Mouse (Mus musculus) forebrain, postnatal 0 days (tissue): ENCODE measurements around the gene Sorcs2. TPM values are rescaled to one million over a fixed set of nuclear protein-coding genes. Genes with fewer than 3 reads are reported as not detected.

ENCODE experiments used
- ATAC-seq: fragments of 200-750 bp; cut with Nextera tagmentation; 2 replicates; pipeline ENCODE4 v1.8.0; 2017; ENCODE audit warnings: mild to moderate bottlenecking, moderate library complexity
- DNase-seq: peaks from one replicate; pipeline ENCODE4 v3.0.0-alpha.2; 2015
- H3K27ac ChIP-seq: fragments of 300-500 bp; sonication (generic); 2 replicates; pipeline ENCODE4 v1.5.1; 2014; ENCODE audit warnings: low read depth, mild to moderate bottlenecking, antibody characterized with exemption, low read length, moderate library complexity, mixed read lengths
- H3K27me3 ChIP-seq: fragments of 300-500 bp; sonication (generic); 2 replicates; pipeline ENCODE4 v1.6.1; 2014; ENCODE audit warnings: mild to moderate bottlenecking, low read length, mixed read lengths; ENCODE audit not compliant: insufficient read depth
- H3K36me3 ChIP-seq: fragments of 300-500 bp; sonication (generic); 2 replicates; pipeline ENCODE4 v1.6.1; 2014; ENCODE audit warnings: mild to moderate bottlenecking, moderate library complexity; ENCODE audit not compliant: insufficient read depth
- H3K4me1 ChIP-seq: fragments of 300-500 bp; sonication (generic); 2 replicates; pipeline ENCODE4 v1.6.1; 2014; ENCODE audit warnings: antibody characterized with exemption; ENCODE audit not compliant: insufficient read depth
- H3K4me2 ChIP-seq: fragments of 300-500 bp; sonication (generic); 2 replicates; pipeline ENCODE4 v1.6.1; 2014; ENCODE audit warnings: low read depth, mild to moderate bottlenecking, moderate library complexity
- H3K4me3 ChIP-seq: fragments of 300-500 bp; sonication (generic); 2 replicates; pipeline ENCODE4 v1.5.1; 2014; ENCODE audit warnings: low read depth, low read length, mixed read lengths
- H3K9ac ChIP-seq: fragments of 300-500 bp; sonication (generic); 2 replicates; pipeline ENCODE4 v1.6.1; 2014; ENCODE audit warnings: mild to moderate bottlenecking
- H3K9me3 ChIP-seq: fragments of 300-500 bp; sonication (generic); 2 replicates; pipeline ENCODE4 v1.6.1; 2016; ENCODE audit warnings: low read length
- CTCF ChIP-seq: sonication (generic); IDR thresholded peaks from 2 replicates; pipeline ENCODE4 v1.5.1; 2016; ENCODE audit warnings: antibody characterized with exemption, control low read depth, low read depth
- WGBS: fragments of 180-500 bp; shearing (Covaris S2); extraction: QIAGEN DNeasy Blood & Tissue Kit; methylation state at CpG from one replicate; pipeline ENCODE4 v1.1.7; 2014; 5-methylcytosine and 5-hydroxymethylcytosine counted together
- polyA plus RNA-seq: library from polyadenylated mRNA; unstranded; fragments of >200 nt; fragmentation: Nextera tagmentation; extraction: Ambion mirVana; gene quantifications from 2 replicates; pipeline ENCODE4 v1.2.1, GENCODE M21; 2015
- total RNA-seq: library from RNA; depleted of rRNA; stranded (reverse); fragments of >200 nt; gene quantifications from 2 replicates; pipeline ENCODE4 v1.2.3, GENCODE M21; 2014

Gene Sorcs2
- total and polyA plus RNA-seq, 2 experiments from 2014 or later = 10.0 to 29.8 TPM

DNA sequence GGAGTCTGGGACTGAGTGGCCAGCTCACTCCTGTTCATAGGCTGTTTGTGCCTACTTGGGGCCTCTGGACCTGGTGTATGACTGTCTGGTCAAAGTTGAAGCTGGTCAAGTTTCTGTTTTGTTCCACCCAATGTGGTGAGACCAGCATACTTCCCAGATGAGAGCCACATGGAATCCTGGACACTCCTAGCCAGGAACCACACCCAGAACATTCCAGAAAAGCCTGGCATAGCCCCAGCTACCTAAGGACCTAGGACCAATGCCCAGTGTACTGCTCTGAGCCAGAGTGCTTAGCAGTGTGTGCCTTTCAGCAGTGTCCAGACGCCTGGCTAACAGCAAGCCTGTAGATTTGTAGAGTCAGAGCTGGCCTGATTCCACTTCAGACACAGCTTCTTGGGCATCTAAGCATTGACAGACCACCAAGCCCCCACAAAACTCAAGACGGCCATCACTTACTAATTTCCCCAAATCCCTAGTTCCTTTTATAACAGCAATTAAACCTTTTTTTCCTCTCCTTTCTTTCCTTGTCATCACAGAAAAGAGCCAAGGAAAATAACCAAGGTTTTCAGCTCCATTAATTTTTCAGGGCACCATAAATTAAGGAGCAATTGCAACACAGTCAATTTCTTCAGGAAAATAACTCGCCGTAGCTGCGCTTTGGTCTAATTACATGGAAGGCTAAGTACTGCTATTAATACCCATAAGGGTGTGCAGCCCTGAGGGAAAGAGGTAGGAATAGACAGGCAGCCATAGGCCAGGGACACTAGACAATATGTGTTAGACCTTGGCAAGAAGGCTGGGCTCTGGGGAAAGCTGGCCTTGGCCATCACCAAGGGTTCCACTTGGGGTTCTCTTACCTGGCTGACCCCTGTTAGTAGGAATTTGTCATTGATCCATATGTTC, 322.5 kb downstream of the Sorcs2 start:
- no peaks in the 10 kb centered on the region for H3K36me3 ChIP-seq
- H3K9ac ChIP-seq = no peak overlapping the region
- ATAC-seq (no peak), DNase-seq (no peak)
- no peaks in the 10 kb centered on the region for H3K4me1 ChIP-seq
- TF ChIP-seq CTCF = no peak
- no peak overlapping the region for H3K27ac ChIP-seq
- 48% methylated on average over 5 of the region's 5 CpGs for whole genome bisulfite sequencing
- no peak overlapping the region for H3K4me3 ChIP-seq
- H3K27me3 ChIP-seq = no peaks in the 10 kb centered on the region
- no peaks in the 10 kb centered on the region for H3K9me3 ChIP-seq
- H3K4me2 ChIP-seq = no peak overlapping the region

DNA sequence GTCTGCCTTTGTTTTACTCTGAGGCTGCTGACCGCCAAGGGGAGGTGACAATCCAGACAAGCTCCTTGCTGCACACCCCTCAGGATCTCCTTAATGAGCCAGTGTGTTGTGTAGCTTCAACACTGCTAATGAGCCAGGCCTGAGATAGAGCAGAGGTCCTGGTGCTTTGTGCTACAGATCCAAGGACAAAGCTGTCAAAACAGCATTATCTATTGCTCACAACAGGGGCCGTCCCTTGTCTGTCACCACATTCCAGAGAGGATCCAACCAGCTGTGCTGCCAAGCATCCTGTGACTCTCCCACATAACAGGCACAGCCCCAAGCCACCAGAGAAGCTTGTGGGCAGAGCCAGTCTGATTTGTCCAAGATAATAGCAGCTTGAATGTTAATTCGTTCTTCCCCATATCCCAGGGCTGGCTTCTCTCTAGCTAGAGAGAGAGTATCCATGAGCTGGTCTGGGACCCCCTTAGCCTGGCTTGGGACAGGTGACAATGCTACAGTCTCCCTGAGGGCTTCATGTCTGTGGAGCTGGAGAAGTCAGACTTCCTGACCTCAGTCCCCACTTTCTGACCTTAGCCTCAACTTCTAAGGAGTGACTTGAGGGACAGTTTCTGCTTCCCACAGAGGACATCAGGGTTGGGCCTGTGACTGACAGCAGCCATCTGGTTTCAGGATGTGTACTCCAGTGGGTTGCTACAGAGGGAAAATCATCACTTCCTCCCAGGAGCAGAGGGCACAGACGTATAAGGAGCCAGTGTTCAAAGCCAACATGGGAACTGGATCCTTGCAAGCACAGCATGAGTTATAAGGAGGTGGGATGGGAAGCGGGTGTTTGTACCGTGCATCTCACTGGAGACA, 328.2 kb downstream of the Sorcs2 start:
- ATAC-seq (peak; percentile 76), DNase-seq (peak; percentile 21)
- H3K9me3 ChIP-seq = no peaks in the 10 kb centered on the region
- 38% methylated on average over 6 of the region's 6 CpGs for WGBS
- no peak overlapping the region for H3K4me2 ChIP-seq
- no peak for TF ChIP-seq CTCF
- H3K4me1 ChIP-seq = no peaks in the 10 kb centered on the region
- H3K27me3 ChIP-seq = no peaks in the 10 kb centered on the region
- no peak overlapping the region for H3K4me3 ChIP-seq
- no peak overlapping the region for H3K9ac ChIP-seq
- no peaks in the 10 kb centered on the region for H3K36me3 ChIP-seq
- H3K27ac ChIP-seq = no peak overlapping the region

DNA sequence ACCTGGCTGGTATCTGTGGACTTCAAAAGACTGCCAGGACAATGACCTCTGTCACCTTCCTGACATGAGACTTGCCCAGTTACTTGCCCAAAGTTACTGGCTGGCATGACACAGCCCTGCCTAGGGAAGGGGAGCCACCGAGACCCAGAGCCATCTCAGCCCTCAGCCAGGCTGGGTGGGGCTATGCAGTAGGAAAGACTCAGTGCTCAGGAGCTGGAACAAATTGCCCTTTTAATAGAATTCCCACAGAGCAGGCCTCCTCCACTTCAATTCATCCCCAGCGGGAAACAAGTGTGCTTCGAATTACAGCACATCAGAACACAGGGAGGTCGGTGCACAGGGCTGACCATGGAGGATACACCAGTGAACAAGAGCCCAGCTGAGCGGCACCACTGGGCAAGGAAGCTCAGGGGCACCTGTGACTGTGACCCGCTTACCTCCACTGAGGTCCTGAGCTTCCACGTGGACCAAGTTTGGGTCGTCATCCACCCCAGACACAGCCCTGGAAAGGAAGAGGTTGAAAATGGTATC, 330.2 kb downstream of the Sorcs2 start:
- ATAC-seq = no peak
- Histone ChIP-seq H3K36me3 (no peaks in the 10 kb centered on the region), H3K27me3 (no peaks in the 10 kb centered on the region), H3K4me1 (no peaks in the 10 kb centered on the region), H3K4me2 (no peak overlapping the region), H3K27ac (no peak overlapping the region), H3K9ac (no peak overlapping the region), H3K9me3 (no peaks in the 10 kb centered on the region), H3K4me3 (no peak overlapping the region)
- WGBS = 17% methylated on average over 8 of the region's 8 CpGs
- DNase-seq = no peak
- TF ChIP-seq CTCF = no peak

DNA sequence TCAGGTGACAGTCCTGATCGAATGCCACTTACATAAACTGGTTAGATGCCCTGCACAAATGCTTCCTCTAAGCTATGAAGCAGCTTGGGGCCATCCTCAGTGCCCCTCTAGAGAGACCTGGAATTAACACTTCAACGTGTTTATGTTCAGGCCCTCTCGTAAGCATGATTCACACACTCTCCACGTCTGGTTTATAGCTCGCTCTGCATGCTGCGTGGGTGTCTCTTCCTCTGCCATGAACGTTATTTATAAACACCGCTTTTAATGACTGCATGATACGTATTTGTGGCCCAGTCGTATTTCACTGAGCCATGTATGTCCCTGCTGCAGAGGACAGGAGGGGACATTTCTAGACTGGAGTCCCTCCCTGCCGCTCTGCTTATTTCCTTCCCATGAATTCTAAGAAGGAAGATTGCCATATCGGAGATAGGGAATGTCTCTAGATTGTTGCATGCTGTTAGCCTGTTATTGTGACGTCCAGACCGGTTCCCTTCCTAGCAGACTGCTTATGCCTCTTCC, 340.1 kb downstream of the Sorcs2 start:
- DNase-seq (no peak), ATAC-seq (no peak)
- no peak overlapping the region for H3K27ac ChIP-seq
- H3K27me3 ChIP-seq = no peaks in the 10 kb centered on the region
- H3K36me3 ChIP-seq = no peaks in the 10 kb centered on the region
- H3K4me2 ChIP-seq = no peak overlapping the region
- WGBS = 88% methylated on average over 14 of the region's 14 CpGs
- no peaks in the 10 kb centered on the region for H3K4me1 ChIP-seq
- H3K4me3 ChIP-seq = no peak overlapping the region
- H3K9ac ChIP-seq = no peak overlapping the region
- no peak for TF ChIP-seq CTCF
- H3K9me3 ChIP-seq = no peaks in the 10 kb centered on the region

DNA sequence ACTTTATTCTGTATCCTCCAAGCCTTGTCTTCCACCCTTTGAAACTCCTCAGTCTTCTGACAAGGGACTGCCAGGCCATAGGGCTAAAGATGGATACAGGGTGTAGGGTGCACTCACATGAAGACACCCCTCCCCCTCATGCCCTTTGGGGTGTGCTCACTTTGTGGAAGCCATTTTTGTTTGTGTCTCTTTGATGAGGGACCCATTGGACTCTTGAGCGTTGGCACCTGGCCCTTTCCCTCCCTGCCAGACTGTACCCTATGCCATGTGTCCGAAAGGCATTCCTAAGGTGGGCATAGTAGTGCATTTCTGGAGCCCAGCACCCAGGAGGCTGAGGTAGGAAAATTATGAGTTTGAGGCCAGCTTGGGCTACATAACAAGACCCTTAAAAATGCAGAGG, 341.0 kb downstream of the Sorcs2 start:
- Histone ChIP-seq H3K4me2 (no peak overlapping the region), H3K4me1 (no peaks in the 10 kb centered on the region), H3K27ac (no peak overlapping the region), H3K4me3 (no peak overlapping the region), H3K27me3 (no peaks in the 10 kb centered on the region), H3K9ac (no peak overlapping the region), H3K9me3 (no peaks in the 10 kb centered on the region), H3K36me3 (no peaks in the 10 kb centered on the region)
- ATAC-seq (no peak), DNase-seq (no peak)
- WGBS = 94% methylated on average over 2 of the region's 2 CpGs
- TF ChIP-seq CTCF = no peak

DNA sequence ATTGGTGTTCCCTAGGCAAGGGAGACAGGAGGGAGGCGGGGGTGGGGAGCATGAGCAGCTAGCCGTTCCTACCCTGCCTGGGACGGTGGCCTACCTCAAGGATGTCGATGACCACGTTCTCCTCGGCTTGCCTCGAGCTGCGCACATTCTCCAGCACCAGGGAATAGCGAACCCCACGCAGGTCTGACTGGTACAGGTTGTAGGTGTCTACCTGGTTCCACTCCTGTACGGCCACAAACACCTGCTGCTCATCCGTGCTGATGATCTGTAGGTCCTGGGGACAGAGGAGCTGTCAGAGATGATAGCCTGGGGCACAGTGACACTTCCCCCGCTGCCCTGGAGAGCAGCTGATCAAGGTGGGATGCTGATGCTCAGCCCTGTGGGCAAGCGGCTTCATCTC, 342.1 kb downstream of the Sorcs2 start:
- Histone ChIP-seq H3K36me3 (no peaks in the 10 kb centered on the region), H3K4me2 (no peak overlapping the region), H3K4me3 (no peak overlapping the region), H3K27ac (no peak overlapping the region), H3K4me1 (no peaks in the 10 kb centered on the region), H3K27me3 (no peaks in the 10 kb centered on the region), H3K9me3 (no peaks in the 10 kb centered on the region), H3K9ac (no peak overlapping the region)
- ATAC-seq (no peak), DNase-seq (no peak)
- WGBS = 86% methylated on average over 14 of the region's 14 CpGs
- TF ChIP-seq CTCF = no peak
